Mouse (Mus musculus) limb, embryonic 11.5 days (tissue): ENCODE data around the gene Klhl23. TPM values are rescaled to one million over a fixed set of nuclear protein-coding genes. Genes with fewer than 3 reads are reported as not detected.
A peak's percentile ranks its signal among the peaks of the same experiment; 100 is the strongest.

Experiments used
- ATAC-seq: fragments of 200-750 bp; cut with Nextera tagmentation; 2 replicates; pipeline ENCODE4 v1.8.0; 2017; ENCODE audit warnings: low read depth; ENCODE audit not compliant: insufficient number of reproducible peaks, low FRiP score, low TSS enrichment
- DNase-seq: peaks from one replicate; pipeline ENCODE4 v3.0.0-alpha.2; 2015; ENCODE audit warnings: low spot score
- H3K27ac ChIP-seq: fragments of 300-500 bp; sonication (generic); replicated peaks from 2 replicates; pipeline ENCODE4 v1.5.1; 2014; ENCODE audit warnings: low read depth, mild to moderate bottlenecking, low read length
- H3K27me3 ChIP-seq: fragments of 300-500 bp; sonication (generic); 2 replicates; pipeline ENCODE4 v1.6.1; 2014; ENCODE audit warnings: mild to moderate bottlenecking, low read length, mixed read lengths; ENCODE audit not compliant: control insufficient read depth, insufficient read depth
- H3K36me3 ChIP-seq: fragments of 300-500 bp; sonication (generic); 2 replicates; pipeline ENCODE4 v1.6.1; 2014; ENCODE audit warnings: mild to moderate bottlenecking, low read length, moderate library complexity, mixed read lengths; ENCODE audit not compliant: control insufficient read depth, insufficient read depth
- H3K4me1 ChIP-seq: fragments of 300-500 bp; sonication (generic); 2 replicates; pipeline ENCODE4 v1.6.1; 2014; ENCODE audit warnings: low read length, mixed read lengths; ENCODE audit not compliant: control insufficient read depth, insufficient read depth
- H3K4me2 ChIP-seq: fragments of 300-500 bp; sonication (generic); 2 replicates; pipeline ENCODE4 v1.6.1; 2014; ENCODE audit warnings: low read depth, mild to moderate bottlenecking, moderate library complexity; ENCODE audit not compliant: severe bottlenecking
- H3K4me3 ChIP-seq: fragments of 300-500 bp; sonication (generic); 2 replicates; pipeline ENCODE4 v1.5.1; 2014; ENCODE audit warnings: low read depth, low read length
- H3K9ac ChIP-seq: fragments of 300-500 bp; sonication (generic); 2 replicates; pipeline ENCODE4 v1.6.1; 2014; ENCODE audit warnings: mild to moderate bottlenecking, low read length
- H3K9me3 ChIP-seq: fragments of 300-500 bp; sonication (generic); 2 replicates; pipeline ENCODE4 v1.6.1; 2016; ENCODE audit warnings: low read length; ENCODE audit not compliant: control insufficient read depth
- WGBS: fragments of 180-500 bp; shearing (Covaris S2); extraction: QIAGEN DNeasy Blood & Tissue Kit; methylation state at CpG from one replicate; pipeline ENCODE4 v1.1.7; 2014; 5-methylcytosine and 5-hydroxymethylcytosine counted together
- polyA plus RNA-seq: library from polyadenylated mRNA; unstranded; fragments of >200 nt; fragmentation: Nextera tagmentation; extraction: Ambion mirVana; gene quantifications from 2 replicates; pipeline ENCODE4 v1.2.1, GENCODE M21; 2014

Klhl23 gene
- polyA plus RNA-seq, 1 experiment from 2014 or later: 31.6 TPM

- no peaks in the 10 kb centered on the region for H3K9me3 ChIP-seq
- DNase-seq: no peak
- no peak overlapping the region for H3K27ac ChIP-seq
- no peaks in the 10 kb centered on the region for H3K4me1 ChIP-seq
- peaks cover 3% of the 10 kb centered on the region; the same call in 1 of the 2 replicates for H3K36me3 ChIP-seq
- no peak for ATAC-seq
- no peak overlapping the region for H3K4me2 ChIP-seq
- WGBS: 57% methylated on average over 3 of the region's 3 CpGs
- no peaks in the 10 kb centered on the region for H3K27me3 ChIP-seq
- H3K9ac ChIP-seq: no peak overlapping the region
- H3K4me3 ChIP-seq: no peak overlapping the region
These were observed 16.3 kb downstream of the Klhl23 start for GRCm38 (mm10) chr2:69837996-69838395.

- DNase-seq: no peak
- ATAC-seq: no peak
These were observed 17.0 kb downstream of the Klhl23 start for GRCm38 (mm10) chr2:69838707-69839106.

DNA sequence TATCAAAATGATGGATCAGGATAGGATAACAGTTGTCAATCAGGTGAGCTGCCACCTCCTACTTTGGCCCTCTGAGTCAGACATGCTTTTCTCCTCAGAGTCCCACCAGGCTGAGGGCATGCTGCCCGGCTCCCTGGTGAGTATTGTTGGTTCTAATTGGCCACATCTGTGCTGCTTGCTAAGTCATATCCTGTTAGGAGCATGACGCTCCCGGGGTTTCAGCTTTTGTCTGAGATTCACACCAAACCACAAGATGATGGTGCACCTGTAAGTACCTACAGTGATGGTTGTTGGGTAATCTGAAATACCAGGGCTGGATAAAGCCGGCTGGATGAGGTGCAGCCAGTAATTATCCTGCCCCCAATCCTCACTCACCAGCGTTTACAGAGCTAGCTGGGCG, 18.5 kb downstream of the Klhl23 start:
- 31% methylated on average over 6 of the region's 6 CpGs for WGBS
- Histone ChIP-seq H3K9me3 (no peaks in the 10 kb centered on the region), H3K4me3 (no peak overlapping the region), H3K9ac (no peak overlapping the region), H3K4me2 (no peak overlapping the region), H3K4me1 (no peaks in the 10 kb centered on the region), H3K27ac (no peak overlapping the region), H3K27me3 (no peaks in the 10 kb centered on the region), H3K36me3 (no peaks in the 10 kb centered on the region; the same call in 1 of the 2 replicates)
- DNase-seq: peak; percentile 31
- no peak for ATAC-seq

More at GRCm38 (mm10) chr2:69838707-69839106, 17.0 kb downstream of the Klhl23 start:
- no peaks in the 10 kb centered on the region; the same call in 1 of the 2 replicates for H3K36me3 ChIP-seq
- H3K9me3 ChIP-seq: no peaks in the 10 kb centered on the region
- no peak overlapping the region for H3K4me2 ChIP-seq
- H3K27me3 ChIP-seq: no peaks in the 10 kb centered on the region
- H3K9ac ChIP-seq: no peak overlapping the region
- H3K4me1 ChIP-seq: no peaks in the 10 kb centered on the region
- no peak overlapping the region for H3K27ac ChIP-seq
- no peak overlapping the region for H3K4me3 ChIP-seq

- Histone ChIP-seq H3K36me3 (no peaks in the 10 kb centered on the region), H3K27ac (no peak overlapping the region), H3K4me2 (no peak overlapping the region), H3K9me3 (no peaks in the 10 kb centered on the region), H3K27me3 (no peaks in the 10 kb centered on the region), H3K9ac (no peak overlapping the region), H3K4me1 (no peaks in the 10 kb centered on the region), H3K4me3 (no peak overlapping the region)
- DNase-seq (no peak), ATAC-seq (no peak)
- 78% methylated on average over 6 of the region's 6 CpGs for WGBS
These were observed 27.5 kb downstream of the Klhl23 start for GRCm38 (mm10) chr2:69849215-69849614.

- Histone ChIP-seq H3K4me1 (no peaks in the 10 kb centered on the region), H3K9me3 (no peaks in the 10 kb centered on the region), H3K36me3 (no peaks in the 10 kb centered on the region), H3K4me3 (no peak overlapping the region), H3K9ac (no peak overlapping the region), H3K4me2 (no peak overlapping the region), H3K27ac (no peak overlapping the region), H3K27me3 (no peaks in the 10 kb centered on the region)
- ATAC-seq (no peak), DNase-seq (no peak)
- WGBS: 57% methylated on average over 2 of the region's 2 CpGs
These were observed 29.8 kb downstream of the Klhl23 start for GRCm38 (mm10) chr2:69851427-69852058.

DNA sequence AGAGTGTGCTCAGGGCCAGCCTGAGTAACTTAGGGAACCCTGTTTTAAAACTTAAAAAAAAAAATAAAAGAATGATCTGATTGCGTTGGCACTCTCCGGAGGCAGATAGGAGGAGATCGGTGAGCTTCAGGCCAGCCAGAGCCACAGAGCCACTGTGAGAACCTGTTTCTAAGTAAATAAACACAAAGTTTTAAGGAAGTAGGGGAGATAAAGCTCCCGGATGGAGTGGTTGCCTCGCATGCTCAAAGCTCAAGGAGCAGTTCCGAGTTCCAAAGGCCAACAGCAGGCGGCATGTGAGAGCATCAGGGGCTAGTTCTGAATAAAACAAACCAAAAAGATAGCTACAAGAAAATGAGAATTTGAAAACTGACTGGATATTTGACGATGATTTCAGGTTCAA, 34.6 kb downstream of the Klhl23 start:
- 60% methylated on average over 8 of the region's 8 CpGs for WGBS
- Histone ChIP-seq H3K4me1 (no peaks in the 10 kb centered on the region), H3K9ac (no peak overlapping the region), H3K4me3 (no peak overlapping the region), H3K4me2 (no peak overlapping the region), H3K27me3 (no peaks in the 10 kb centered on the region), H3K9me3 (no peaks in the 10 kb centered on the region), H3K36me3 (no peaks in the 10 kb centered on the region), H3K27ac (no peak overlapping the region)
- ATAC-seq (no peak), DNase-seq (no peak)

- 79% methylated on average over 1 of the region's 1 CpGs for WGBS
- Histone ChIP-seq H3K9ac (no peak overlapping the region), H3K27me3 (no peaks in the 10 kb centered on the region), H3K9me3 (no peaks in the 10 kb centered on the region), H3K36me3 (no peaks in the 10 kb centered on the region), H3K4me3 (no peak overlapping the region), H3K4me2 (no peak overlapping the region), H3K4me1 (no peaks in the 10 kb centered on the region), H3K27ac (no peak overlapping the region)
- DNase-seq: no peak
- no peak for ATAC-seq
These were observed 36.1 kb downstream of the Klhl23 start for GRCm38 (mm10) chr2:69857882-69858281.

DNA sequence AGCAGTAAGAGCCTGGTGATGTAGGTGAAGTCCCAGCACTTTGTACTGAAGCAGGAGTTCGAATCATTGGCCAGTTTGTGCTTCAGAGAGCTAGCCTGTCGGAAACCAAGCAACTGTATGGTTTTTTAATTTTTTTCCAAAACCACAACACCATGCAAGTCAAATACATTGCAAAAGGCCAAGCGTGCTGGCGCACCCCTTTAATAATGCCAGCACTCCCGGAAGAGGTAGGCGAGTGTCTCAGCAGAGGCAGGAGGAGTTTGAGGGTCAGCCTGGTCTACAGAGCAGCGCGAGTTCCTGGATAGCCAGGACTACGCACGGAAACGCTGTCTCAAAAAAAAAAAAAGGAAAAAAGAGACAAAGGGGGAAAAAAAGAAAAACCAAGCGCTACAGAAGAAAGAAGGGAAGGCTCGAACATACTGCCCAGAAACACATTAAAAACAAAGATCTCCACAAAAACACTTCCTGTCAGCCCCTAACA, 39.3 kb downstream of the Klhl23 start:
- Histone ChIP-seq H3K9ac (peak overlapping the region; percentile 98), H3K27ac (no peak overlapping the region), H3K9me3 (no peaks in the 10 kb centered on the region), H3K4me3 (peak overlapping the region; percentile 96), H3K36me3 (peaks cover 2% of the 10 kb centered on the region; the same call in 1 of the 2 replicates), H3K27me3 (no peaks in the 10 kb centered on the region), H3K4me2 (peak overlapping the region; percentile 46), H3K4me1 (no peaks in the 10 kb centered on the region)
- ATAC-seq (peak; percentile 36; the same call in 1 of the 2 replicates), DNase-seq (peak; percentile 46)
- whole genome bisulfite sequencing: 11% methylated on average over 13 of the region's 13 CpGs
